Mouse (Mus musculus): ENCODE results near the gene Zp3.

Zp3 gene

DNA sequence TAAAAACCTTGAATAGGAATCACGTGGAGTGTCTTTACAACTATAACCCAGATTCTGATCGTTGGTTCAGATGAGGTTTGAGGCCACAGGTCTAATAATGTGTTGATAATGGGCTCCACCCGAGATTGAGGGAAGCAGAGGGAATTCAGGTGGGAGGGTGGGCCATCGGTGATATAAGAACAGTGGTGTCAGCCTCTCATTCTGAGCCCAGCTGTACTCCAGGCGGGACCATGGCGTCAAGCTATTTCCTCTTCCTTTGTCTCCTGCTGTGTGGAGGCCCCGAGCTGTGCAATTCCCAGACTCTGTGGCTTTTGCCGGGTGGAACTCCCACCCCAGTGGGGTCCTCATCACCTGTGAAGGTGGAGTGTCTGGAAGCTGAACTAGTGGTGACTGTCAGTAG is at the start of gene Zp3:
Zp3 (plus strand) TSS at position 196 of the 400 bp plus-strand sequence.
- no peak for DNase-seq

DNA sequence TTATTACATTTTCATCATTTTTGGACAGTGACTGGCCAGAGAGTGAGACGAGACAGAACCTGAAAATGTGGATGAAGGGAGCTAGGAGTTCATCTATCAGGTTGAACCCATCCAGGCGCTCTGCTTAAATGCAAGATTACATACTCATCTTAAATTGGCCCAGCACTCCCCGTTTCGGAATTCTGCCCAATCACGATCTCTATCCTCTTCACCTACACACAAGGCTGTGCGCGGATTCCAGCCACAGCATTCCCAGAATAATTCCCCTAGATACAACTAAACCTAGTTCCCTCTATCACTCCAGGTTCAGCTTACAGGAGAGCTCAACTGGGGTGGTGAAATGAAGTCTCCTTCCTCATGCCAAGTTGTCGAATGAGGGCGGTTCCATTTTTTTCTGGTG is 48.4 kb upstream of the Zp3 start:
- DNase-seq, result no peak

DNA sequence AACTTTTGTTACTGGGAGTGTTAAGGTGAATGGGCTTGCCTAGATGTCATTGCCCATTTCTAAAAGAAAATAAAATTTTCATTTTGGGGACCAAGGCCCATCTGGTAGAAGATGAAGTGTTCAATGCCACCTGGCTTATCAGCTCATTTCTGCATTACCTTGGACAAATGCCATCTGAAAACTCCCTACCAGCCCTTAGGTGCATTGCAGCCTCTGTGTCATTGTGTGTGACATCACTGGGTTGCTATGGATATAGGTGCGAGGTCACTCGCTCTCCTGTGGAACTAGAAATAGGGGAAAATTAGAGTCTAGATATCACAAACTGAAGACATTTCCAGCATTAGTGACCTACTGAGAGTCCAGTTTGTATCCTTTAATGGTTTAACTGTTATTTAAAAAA is 47.5 kb upstream of the Zp3 start:
- peak; percentile 38 to 53 for DNase-seq

DNA sequence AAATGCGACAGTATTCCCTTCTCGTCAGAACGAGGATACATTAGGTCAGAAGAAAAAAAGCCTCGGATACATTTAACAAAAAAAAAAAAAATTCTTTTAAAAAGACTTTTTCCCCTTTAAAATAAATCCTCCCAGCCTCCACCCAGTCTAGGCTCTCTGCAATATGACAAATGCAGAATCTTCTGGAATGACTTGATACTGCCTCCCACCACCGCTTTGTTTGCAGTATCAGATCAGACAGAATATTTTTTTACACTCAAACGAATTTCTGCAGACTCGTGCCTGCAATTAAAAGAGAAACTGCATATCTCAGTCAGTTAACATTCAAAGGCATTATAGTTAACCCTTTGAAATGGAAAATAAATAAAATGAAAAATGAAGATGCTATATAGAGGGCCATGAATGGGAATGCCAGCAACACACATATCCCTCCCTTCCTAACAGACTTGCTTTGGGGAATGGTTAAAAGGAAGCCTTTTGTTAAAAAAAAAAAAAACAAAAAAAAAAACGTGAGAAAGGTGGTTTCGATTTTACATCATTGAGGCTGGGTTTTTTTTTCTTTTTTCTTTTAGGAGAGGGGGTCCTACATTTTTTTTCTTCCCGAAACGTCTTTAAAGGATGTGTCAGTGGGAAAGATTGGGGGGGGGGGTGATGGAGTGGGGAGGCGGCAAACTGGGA is 46.5 kb upstream of the Zp3 start:
- DNase-seq, result no peak

GRCm38 (mm10) chr5:135933900-135934441 is 45.9 kb upstream of the Zp3 start:
- DNase-seq, result peak; percentile 91

DNA sequence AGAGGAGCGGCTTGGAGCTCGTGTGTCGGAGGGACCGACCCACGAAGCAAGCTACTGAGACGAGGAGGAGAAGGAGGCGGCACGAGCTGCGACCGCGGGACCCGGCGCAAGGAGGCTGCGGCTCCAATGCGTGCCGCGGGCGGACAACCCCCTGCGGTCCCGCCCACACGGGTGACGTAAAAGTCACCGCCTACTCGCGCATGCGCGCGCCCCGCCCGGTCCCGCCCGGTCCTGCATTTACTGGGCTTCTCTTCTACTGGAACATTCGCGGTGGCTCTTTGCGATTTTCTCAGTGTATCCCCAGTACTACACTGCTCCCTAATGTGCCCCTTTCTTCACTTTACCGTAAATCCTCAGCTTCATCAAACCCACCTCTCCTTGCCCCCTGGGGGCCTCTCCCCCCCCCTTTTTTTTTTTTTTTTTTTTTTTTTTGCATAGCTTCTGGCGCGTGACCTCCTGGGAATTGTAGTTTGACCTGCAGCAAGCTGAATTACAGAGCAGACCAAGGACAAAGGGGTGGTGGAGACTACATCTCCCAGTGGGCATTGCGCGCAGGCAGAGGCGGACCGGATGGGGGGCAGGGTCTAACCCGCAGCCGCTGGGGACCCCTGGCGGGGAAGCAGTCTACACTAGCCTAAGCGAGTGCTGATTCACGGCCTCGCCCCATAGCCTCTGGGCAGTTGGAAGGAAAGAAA is 45.3 kb upstream of the Zp3 start, which contains the start of gene Ywhag:
Ywhag (minus strand) TSS at position 136 of the 695 bp plus-strand sequence.
- DNase-seq, result peak; percentile 99

GRCm38 (mm10) chr5:135935176-135935523 is 44.7 kb upstream of the Zp3 start:
- no peak for DNase-seq

- DNase-seq, result no peak
Measured at GRCm38 (mm10) chr5:135935641-135936190, 44.2 kb upstream of the Zp3 start.

- no peak for DNase-seq
Measured at GRCm38 (mm10) chr5:135940587-135940986, 39.3 kb upstream of the Zp3 start.

DNA sequence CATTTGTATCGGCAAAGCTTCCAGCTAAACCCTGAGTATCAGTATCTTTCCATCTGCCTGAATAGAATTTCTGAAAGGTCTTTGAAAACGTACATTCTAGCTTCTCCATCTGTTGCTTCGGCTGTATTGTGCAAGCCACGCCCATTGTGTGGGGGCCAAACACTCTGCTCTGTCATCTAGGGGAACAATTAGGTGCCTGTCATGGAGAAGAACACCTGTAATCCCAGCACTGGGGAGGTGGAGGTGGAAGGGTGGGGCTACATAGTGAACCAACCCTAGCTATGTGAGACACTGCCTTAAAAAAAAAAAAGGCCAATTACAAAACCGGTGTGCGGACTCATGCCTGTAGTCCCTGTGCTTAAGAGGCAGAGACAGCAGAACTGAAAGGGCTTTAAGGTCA is 37.2 kb upstream of the Zp3 start:
- DNase-seq, result no peak

GRCm38 (mm10) chr5:135945916-135946408 is 33.9 kb upstream of the Zp3 start:
- DNase-seq, result peak; percentile 61 to 62

DNA sequence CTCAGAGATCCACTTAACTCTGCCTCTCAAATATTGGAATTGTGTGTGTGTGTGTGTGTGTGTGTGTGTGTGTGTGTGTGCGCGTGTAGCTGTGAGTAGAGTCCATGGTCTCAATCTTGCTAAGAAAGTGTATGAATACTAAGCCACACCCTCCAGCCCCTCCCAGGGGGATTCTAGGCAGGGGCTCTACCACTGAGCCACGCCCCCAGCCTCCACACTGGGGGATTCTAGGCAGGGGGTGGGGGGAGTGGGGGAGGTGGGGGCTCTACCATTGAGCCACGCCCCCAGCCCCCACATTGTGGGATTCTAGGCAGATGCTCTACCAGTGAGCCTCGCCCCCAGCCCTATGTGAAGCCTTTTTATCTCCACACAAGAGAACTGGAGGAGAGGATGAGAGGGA is 33.3 kb upstream of the Zp3 start:
- no peak for DNase-seq

GRCm38 (mm10) chr5:135950710-135951412 is 29.0 kb upstream of the Zp3 start:
- DNase-seq, result no peak

DNA sequence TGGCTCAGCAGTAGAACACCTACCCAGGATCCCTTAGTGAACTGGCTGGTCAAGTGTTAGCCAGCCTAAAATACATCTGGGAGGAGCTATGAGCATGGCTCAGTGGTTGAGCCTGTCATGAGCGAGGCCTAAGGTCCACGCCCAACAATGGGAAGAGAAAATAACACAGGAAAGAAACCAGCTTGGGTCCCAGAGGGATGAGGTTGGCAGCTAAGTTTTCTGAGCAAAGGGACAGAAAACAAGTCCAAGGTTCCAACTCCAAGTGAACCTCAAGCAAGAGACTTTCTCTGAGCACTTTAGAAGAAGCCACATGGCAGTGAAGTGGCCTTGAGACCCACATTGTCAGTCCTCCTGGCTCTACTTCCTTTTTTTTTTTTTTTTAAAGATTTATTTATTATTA is 28.2 kb upstream of the Zp3 start:
- no peak for DNase-seq

DNA sequence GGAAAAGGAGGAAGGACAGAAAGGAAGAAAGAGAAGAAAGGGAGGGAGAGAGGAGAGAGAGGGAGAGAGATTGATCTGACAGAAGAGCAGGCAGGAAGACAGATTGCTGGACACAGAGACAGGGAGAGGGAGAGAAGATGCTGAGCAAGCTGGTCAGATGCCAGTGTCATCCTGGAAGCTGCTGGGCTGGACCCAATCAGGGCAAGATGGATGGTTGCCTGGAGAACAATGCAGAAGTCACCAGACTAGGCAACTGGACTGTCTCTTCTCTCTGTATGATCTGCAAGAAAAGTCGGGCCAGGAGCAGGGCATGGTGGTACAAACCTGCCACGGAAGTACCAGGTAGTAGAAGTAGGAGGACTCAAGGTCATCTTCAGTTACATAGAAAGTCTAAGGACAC is 27.1 kb upstream of the Zp3 start:
- DNase-seq, result peak in 1 of 2 experiments; percentile 55

DNA sequence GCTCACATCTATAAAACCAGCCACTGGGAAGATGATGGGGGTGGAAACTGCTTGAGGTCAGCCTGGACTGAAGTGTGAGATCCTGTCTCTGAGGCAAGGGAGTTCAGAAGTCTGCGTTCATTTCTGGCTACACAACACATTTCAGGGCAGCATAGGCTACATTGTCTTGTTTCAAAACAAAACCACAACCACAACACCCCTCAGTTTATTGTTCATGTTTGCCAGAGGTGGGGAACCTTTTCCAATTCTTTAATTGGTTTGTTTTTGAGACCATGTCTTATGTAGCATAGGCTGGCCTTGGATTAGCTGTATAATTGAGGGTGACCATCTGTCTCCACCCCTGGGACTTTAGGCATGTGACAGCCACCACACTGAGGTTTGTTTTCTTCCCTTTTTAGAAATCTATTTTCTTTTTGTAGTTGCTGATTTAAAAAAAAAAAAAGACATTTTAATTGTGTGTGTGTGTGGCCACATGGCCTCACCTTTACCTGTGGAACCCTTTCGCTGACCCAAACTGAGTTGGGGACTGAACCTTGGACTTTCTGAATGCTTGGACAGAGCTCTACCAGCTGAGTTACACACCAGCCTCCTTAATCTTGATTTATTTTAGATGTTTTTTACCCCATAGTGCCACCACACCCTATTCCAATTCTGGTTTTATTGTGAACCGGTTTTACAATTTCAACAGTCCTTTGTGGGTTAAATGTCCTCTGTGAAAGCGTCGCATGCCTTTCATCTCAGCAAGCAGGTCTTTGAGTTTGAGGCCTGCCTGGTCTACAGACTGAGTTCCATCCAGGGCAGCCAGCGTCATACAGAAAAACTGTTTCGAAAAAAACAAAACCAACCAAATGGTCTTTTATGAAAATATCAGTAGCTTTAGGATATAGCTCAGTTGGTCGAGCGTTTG is 23.3 kb upstream of the Zp3 start:
- DNase-seq, result no peak

- peak; percentile 91 to 92 for DNase-seq
Measured at GRCm38 (mm10) chr5:135957207-135957974, 22.5 kb upstream of the Zp3 start.

- DNase-seq, result no peak
Measured at GRCm38 (mm10) chr5:135958367-135958766, 21.5 kb upstream of the Zp3 start.

DNA sequence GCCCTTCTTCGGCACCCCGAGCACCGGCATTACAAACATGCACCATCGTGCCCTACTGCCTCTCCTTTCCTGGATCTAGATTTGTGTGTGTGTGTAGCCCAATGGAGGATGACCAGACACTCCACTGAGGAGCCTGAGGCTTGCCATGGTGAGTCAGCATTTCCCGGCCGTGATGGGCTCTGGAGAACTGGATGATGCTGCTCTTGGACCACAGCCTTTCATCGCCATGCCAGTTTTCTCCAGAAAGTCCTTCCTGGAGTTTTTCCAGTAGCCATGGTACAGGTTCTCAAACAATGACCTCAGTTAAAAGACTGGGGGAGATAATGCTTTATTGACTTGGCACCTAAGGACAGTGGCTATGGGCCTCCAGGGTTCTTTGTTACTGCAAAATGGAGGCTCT is 20.0 kb upstream of the Zp3 start:
- no peak for DNase-seq

DNA sequence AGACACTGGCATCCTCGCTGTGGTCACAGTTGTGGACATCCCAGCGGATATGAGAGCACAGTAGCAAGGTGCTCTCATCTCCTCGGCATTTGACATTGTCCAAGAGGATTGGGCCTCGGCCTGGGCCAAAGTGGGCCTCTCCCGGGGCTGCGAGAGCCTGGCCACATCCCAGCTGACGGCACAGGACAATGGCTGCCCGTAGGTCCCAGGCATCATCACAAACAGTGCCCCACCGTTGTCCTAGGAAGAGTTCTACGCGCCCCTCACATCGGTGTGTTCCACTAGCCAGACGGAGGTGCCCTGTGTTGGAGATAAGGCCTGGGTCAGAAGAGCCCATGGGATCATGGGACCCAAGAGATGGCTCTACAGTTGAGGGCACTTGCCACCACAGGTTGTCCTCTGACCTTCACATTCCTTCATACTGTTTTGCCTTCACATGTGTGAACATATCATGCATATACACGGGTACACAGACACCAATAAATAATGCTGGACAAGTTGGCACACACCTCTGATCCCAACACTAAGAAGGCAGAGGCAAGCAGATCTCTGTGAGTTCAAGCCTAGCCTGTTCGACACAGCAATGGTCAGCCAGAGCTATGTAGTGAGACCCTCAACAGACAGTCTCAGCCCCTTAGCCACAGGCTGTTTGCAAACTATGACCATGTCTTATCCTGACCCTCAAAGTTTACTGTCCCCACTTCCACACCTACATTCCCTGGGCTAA is 18.8 kb upstream of the Zp3 start:
- DNase-seq, result no peak

- DNase-seq, result no peak
Measured at GRCm38 (mm10) chr5:135962125-135962491, 17.8 kb upstream of the Zp3 start.

Data from cerebellum, postnatal 10 days (tissue).